Mouse (Mus musculus): ENCODE measurements at regions not wholly inside any gene's neighbourhood (a gene's known extent, or its start where the extent isn't known, plus 50 kb on each side); places are given as distances from the start of the nearest gene placed in this dataset.

DNA sequence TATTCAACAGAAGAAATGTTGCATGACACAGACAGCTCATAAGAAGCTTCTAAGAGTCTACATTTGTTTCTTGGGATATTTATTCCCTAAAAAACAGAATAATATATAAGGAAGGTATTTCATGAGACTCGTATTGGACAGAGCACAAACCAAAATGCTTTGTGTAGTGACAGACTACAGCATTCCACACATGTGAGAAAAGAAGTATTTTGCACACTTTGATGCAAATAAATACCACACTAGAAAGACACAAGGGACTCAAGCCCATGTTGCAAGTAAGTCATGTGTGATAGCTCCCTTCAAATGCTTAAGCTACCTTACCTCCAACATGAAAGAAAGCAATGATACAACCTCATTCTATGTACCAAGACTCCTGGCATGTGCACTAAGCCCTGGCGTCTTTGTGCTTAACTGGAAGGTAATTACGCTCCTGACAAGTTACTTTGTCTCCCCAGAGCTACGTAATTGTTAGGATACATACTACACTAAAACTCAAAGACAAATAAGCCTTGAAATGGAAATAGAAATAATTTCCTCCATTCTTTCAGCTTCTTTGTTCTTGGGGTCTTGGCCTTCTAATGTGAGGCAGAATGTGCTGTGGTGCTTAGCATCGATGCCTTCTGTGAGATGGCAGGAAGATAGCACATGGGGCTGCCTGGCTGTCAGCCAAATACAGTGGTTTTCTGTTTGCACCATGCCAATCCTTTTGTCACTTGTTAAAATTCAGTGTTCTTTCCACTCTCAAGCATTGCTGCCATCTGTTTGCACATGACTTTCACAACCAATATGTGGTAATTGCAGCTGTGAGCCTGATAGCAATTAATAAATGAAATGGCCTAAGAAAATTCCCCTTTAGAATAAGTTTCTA lies 1214.4 kb upstream of the Igfbp7 start:
- WGBS: 65% methylated on average over 5 of the region's 5 CpGs
- H3K36me3 ChIP-seq (ENCODE audit: control insufficient read depth, insufficient read depth, low read length): no peaks in the 10 kb centered on the region
- H3K27ac ChIP-seq (replicated peaks; ENCODE audit: low read depth, low read length): peak overlapping the region; percentile 6; the same call in 1 of the 2 replicates
- ATAC-seq (ENCODE audit: low FRiP score, low TSS enrichment): peak; percentile 73; the same call in 1 of the 2 replicates
- no peak overlapping the region for H3K4me3 ChIP-seq (replicated peaks; ENCODE audit: low read depth, low read length)
- H3K9me3 ChIP-seq (ENCODE audit: control insufficient read depth, low read length): no peaks in the 10 kb centered on the region
- H3K27me3 ChIP-seq (ENCODE audit: control insufficient read depth, insufficient read depth, low read length): no peaks in the 10 kb centered on the region
- DNase-seq: peak; percentile 77
- H3K9ac ChIP-seq (replicated peaks; ENCODE audit: low read length): no peak overlapping the region
- no peak overlapping the region for H3K4me2 ChIP-seq (ENCODE audit: low read length)
- no peaks in the 10 kb centered on the region for H3K4me1 ChIP-seq (ENCODE audit: control insufficient read depth, insufficient read depth, low read length)

DNA sequence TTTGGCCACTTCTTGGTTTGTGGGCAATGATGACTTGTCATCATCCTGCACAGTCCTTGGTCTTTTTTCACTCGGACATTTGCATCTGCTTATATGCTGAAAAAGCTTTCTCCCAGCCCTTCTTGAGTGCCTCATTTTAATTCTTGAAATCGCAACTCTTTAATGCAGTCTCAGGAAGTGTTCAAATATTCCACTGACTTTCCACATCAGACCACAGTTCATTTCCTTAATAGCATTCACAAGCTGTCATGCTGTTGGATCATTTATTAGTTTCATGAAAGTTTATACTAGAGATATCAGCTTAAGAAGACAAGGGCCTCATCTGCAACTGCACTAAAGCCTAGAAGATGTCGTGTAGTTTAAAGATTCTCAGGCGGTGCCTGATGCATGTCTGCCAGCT lies 1200.5 kb upstream of the Igfbp7 start:
- Histone ChIP-seq H3K4me1 (ENCODE audit: control insufficient read depth, insufficient read depth, low read length) (no peaks in the 10 kb centered on the region), H3K9ac (replicated peaks; ENCODE audit: low read length) (no peak overlapping the region), H3K36me3 (ENCODE audit: control insufficient read depth, insufficient read depth, low read length) (no peaks in the 10 kb centered on the region), H3K27ac (replicated peaks; ENCODE audit: low read depth, low read length) (no peak overlapping the region), H3K4me2 (ENCODE audit: low read length) (no peak overlapping the region), H3K4me3 (replicated peaks; ENCODE audit: low read depth, low read length) (no peak overlapping the region), H3K27me3 (ENCODE audit: control insufficient read depth, insufficient read depth, low read length) (no peaks in the 10 kb centered on the region), H3K9me3 (ENCODE audit: control insufficient read depth, low read length) (0 out of 2 replicates have a peak, but pooled peaks cover 4% of the 10 kb centered on the region)
- DNase-seq: no peak
- WGBS: 83% methylated on average over 4 of the region's 4 CpGs
- ATAC-seq (ENCODE audit: low FRiP score, low TSS enrichment): no peak

DNA sequence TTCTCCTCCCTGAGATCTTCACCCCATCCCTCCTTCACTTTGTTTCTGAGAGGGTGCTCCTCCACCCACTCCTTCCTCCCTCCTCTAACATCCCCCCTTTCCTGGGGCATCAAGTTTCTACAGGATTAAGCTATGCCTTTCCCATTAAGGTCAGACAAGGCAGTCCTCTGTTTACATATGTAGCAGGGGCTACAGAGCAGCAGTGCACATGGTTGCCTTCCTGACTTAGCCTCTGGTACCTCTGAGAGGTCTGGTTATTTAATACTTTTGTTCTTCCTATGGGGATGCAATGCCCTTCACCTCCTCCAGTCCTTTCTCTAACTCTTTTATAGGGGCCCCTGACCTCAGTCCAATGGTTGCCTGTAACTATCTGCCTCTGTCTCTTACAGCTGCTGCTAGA lies 1194.8 kb upstream of the Igfbp7 start:
- Histone ChIP-seq H3K27me3 (ENCODE audit: control insufficient read depth, insufficient read depth, low read length) (no peaks in the 10 kb centered on the region), H3K4me3 (replicated peaks; ENCODE audit: low read depth, low read length) (no peak overlapping the region), H3K27ac (replicated peaks; ENCODE audit: low read depth, low read length) (no peak overlapping the region), H3K4me1 (ENCODE audit: control insufficient read depth, insufficient read depth, low read length) (no peaks in the 10 kb centered on the region), H3K9me3 (ENCODE audit: control insufficient read depth, low read length) (0 out of 2 replicates have a peak, but pooled peaks cover 4% of the 10 kb centered on the region), H3K36me3 (ENCODE audit: control insufficient read depth, insufficient read depth, low read length) (no peaks in the 10 kb centered on the region), H3K9ac (replicated peaks; ENCODE audit: low read length) (no peak overlapping the region), H3K4me2 (ENCODE audit: low read length) (no peak overlapping the region)
- DNase-seq (no peak), ATAC-seq (ENCODE audit: low FRiP score, low TSS enrichment) (no peak)

DNA sequence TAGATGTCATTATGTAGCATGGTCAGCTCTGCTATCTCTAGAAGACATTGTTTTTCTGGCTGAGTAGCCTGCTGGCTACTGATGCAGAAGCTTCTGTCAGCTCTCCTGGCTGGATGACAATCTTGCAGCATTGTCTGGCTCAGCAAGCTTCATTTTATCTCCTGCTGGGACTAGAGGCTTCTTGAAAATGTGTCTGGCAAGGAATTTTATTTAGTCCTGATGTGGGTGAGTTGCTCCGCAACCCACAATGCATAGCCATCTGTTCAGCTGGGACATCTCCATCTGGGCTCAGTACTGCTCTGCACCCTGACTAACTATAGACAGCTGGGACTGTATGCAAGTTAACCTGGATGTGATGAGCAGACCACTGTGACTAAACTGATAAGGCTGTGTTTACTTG lies 1177.0 kb upstream of the Igfbp7 start:
- Histone ChIP-seq H3K4me3 (replicated peaks; ENCODE audit: low read depth, low read length) (no peak overlapping the region), H3K4me1 (ENCODE audit: control insufficient read depth, insufficient read depth, low read length) (no peaks in the 10 kb centered on the region), H3K9me3 (ENCODE audit: control insufficient read depth, low read length) (no peaks in the 10 kb centered on the region), H3K27ac (replicated peaks; ENCODE audit: low read depth, low read length) (no peak overlapping the region), H3K4me2 (ENCODE audit: low read length) (no peak overlapping the region), H3K9ac (replicated peaks; ENCODE audit: low read length) (no peak overlapping the region), H3K36me3 (ENCODE audit: control insufficient read depth, insufficient read depth, low read length) (no peaks in the 10 kb centered on the region), H3K27me3 (ENCODE audit: control insufficient read depth, insufficient read depth, low read length) (no peaks in the 10 kb centered on the region)
- DNase-seq: peak; percentile 35
- 71% methylated on average over 1 of the region's 1 CpGs for WGBS
- ATAC-seq (ENCODE audit: low FRiP score, low TSS enrichment): no peak; the same call in 1 of the 2 replicates

DNA sequence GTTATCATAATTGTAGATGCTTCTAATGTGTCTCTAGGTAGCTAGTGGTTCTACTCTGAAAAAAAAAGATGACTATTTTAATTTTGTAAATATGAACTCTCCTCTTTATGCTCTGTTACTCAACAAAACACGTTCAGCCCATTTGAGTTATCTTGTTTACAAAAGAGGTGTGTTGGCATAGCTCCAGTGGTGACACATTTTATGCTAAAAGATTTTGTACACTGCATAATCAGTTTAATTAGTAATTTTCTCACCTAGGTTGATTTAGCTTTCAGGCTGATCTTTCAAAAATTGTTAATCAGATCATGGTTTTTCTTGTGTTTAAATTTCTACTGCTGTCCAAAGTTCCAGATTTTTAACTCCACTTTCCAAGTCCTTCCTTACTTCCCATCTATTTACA lies 1149.1 kb upstream of the Igfbp7 start:
- no peaks in the 10 kb centered on the region for H3K4me1 ChIP-seq (ENCODE audit: control insufficient read depth, insufficient read depth, low read length)
- H3K4me3 ChIP-seq (replicated peaks; ENCODE audit: low read depth, low read length): no peak overlapping the region
- H3K9ac ChIP-seq (replicated peaks; ENCODE audit: low read length): no peak overlapping the region
- ATAC-seq (ENCODE audit: low FRiP score, low TSS enrichment): no peak
- no peaks in the 10 kb centered on the region for H3K36me3 ChIP-seq (ENCODE audit: control insufficient read depth, insufficient read depth, low read length)
- no peak overlapping the region for H3K27ac ChIP-seq (replicated peaks; ENCODE audit: low read depth, low read length)
- no peaks in the 10 kb centered on the region for H3K9me3 ChIP-seq (ENCODE audit: control insufficient read depth, low read length)
- H3K27me3 ChIP-seq (ENCODE audit: control insufficient read depth, insufficient read depth, low read length): no peaks in the 10 kb centered on the region
- no peak for DNase-seq
- 44% methylated on average over 1 of the region's 1 CpGs for WGBS
- no peak overlapping the region for H3K4me2 ChIP-seq (ENCODE audit: low read length)

DNA sequence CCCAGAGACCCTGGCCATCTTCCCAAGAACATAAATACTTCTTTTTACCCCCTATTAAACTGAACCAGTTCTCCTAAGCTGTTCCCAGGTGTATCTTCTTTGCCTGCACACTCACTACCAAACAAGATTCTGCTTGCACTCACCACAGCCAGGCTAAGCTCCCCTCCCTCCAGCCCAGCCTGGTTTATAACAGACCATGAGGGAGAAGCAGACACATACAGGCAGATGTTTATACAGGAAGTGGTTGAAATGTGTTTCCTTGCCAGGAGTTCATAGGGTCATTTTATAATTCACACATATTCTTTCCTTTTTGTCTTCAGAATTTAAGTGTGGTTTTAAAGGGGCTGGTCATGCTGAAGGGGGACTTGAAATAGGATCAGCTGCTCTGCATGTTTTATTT lies 1127.5 kb upstream of the Igfbp7 start:
- Histone ChIP-seq H3K9me3 (ENCODE audit: control insufficient read depth, low read length) (no peaks in the 10 kb centered on the region), H3K4me3 (replicated peaks; ENCODE audit: low read depth, low read length) (no peak overlapping the region), H3K36me3 (ENCODE audit: control insufficient read depth, insufficient read depth, low read length) (no peaks in the 10 kb centered on the region), H3K4me1 (ENCODE audit: control insufficient read depth, insufficient read depth, low read length) (no peaks in the 10 kb centered on the region), H3K27me3 (ENCODE audit: control insufficient read depth, insufficient read depth, low read length) (no peaks in the 10 kb centered on the region), H3K9ac (replicated peaks; ENCODE audit: low read length) (no peak overlapping the region), H3K27ac (replicated peaks; ENCODE audit: low read depth, low read length) (no peak overlapping the region), H3K4me2 (ENCODE audit: low read length) (no peak overlapping the region)
- DNase-seq: no peak
- ATAC-seq (ENCODE audit: low FRiP score, low TSS enrichment): no peak

All from midbrain, embryonic 14.5 days (tissue).